Mouse (Mus musculus) midbrain, embryonic 11.5 days (tissue): ENCODE measurements around the gene Nell2. TPM values are rescaled to one million over a fixed set of nuclear protein-coding genes. Genes with fewer than 3 reads are reported as not detected.

Experiments
- ATAC-seq: fragments of 200-750 bp; cut with Nextera tagmentation; 2 replicates; pipeline ENCODE4 v1.8.0; 2017; ENCODE audit warnings: moderate TSS enrichment, moderate library complexity; ENCODE audit not compliant: low FRiP score
- DNase-seq: peaks from one replicate; pipeline ENCODE4 v3.0.0; 2015; ENCODE audit warnings: low spot score; ENCODE audit errors: missing footprints
- H3K27ac ChIP-seq: fragments of 300-500 bp; sonication (generic); 2 replicates; pipeline ENCODE4 v1.5.1; 2014; ENCODE audit warnings: low read depth, low read length
- H3K27me3 ChIP-seq: fragments of 300-500 bp; sonication (generic); 2 replicates; pipeline ENCODE4 v1.6.1; 2014; ENCODE audit warnings: mild to moderate bottlenecking, low read length, moderate library complexity, mixed read lengths; ENCODE audit not compliant: control insufficient read depth, insufficient read depth
- H3K36me3 ChIP-seq: fragments of 300-500 bp; sonication (generic); 2 replicates; pipeline ENCODE4 v1.6.1; 2014; ENCODE audit warnings: mild to moderate bottlenecking, low read length, moderate library complexity, mixed read lengths; ENCODE audit not compliant: control insufficient read depth, insufficient read depth
- H3K4me1 ChIP-seq: fragments of 300-500 bp; sonication (generic); 2 replicates; pipeline ENCODE4 v1.6.1; 2014; ENCODE audit warnings: low read length; ENCODE audit not compliant: control insufficient read depth, insufficient read depth
- H3K4me2 ChIP-seq: fragments of 300-500 bp; sonication (generic); 2 replicates; pipeline ENCODE4 v1.6.1; 2014; ENCODE audit warnings: mild to moderate bottlenecking, moderate library complexity
- H3K4me3 ChIP-seq: fragments of 300-500 bp; sonication (generic); 2 replicates; pipeline ENCODE4 v1.5.1; 2014; ENCODE audit warnings: low read depth, low read length
- H3K9ac ChIP-seq: fragments of 300-500 bp; sonication (generic); 2 replicates; pipeline ENCODE4 v1.6.1; 2014; ENCODE audit warnings: low read length
- H3K9me3 ChIP-seq: fragments of 300-500 bp; sonication (generic); 2 replicates; pipeline ENCODE4 v1.6.1; 2016; ENCODE audit warnings: low read length; ENCODE audit not compliant: control insufficient read depth
- WGBS: fragments of 180-500 bp; shearing (Covaris S2); extraction: QIAGEN DNeasy Blood & Tissue Kit; methylation state at CpG from one replicate; pipeline ENCODE4 v1.1.7; 2014; 5-methylcytosine and 5-hydroxymethylcytosine counted together
- polyA plus RNA-seq: library from polyadenylated mRNA; unstranded; fragments of >200 nt; fragmentation: Nextera tagmentation; extraction: Ambion mirVana; gene quantifications from 2 replicates; pipeline ENCODE4 v1.2.1, GENCODE M21; 2014

The Nell2 gene
- polyA plus RNA-seq, 1 experiment from 2014 or later, result 81.0 TPM

DNA sequence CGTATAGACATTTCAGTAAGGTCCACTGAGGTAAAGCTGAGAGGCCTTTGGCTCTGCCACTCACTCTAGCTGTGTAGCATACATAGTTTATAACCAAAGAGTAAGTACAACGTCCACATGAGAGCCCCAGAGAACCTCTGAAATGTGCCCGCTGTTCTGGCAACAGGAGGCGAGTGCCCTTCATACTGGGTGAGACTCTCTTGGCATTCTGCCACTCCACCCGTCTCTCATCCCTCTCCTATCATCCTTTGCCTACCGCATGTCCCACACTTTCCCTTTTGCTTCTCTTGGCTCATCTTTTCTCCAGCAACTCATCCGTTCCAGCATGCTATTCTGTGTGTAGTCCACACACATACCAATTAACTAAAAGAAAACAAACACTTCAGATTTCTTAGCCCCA, 442.4 kb downstream of the Nell2 start:
- ATAC-seq, result no peak
- H3K4me2 ChIP-seq, result no peak overlapping the region
- 86% methylated on average over 7 of the region's 7 CpGs for WGBS

GRCm38 (mm10) chr15:95081654-95082053, 446.7 kb downstream of the Nell2 start:
- no peak overlapping the region for H3K27ac ChIP-seq
- H3K4me2 ChIP-seq, result no peak overlapping the region
- no peaks in the 10 kb centered on the region for H3K4me1 ChIP-seq
- no peaks in the 10 kb centered on the region for H3K9me3 ChIP-seq
- WGBS, result 84% methylated on average over 11 of the region's 11 CpGs
- peak; percentile 58; the same call in 1 of the 2 replicates for ATAC-seq
- H3K4me3 ChIP-seq, result no peak overlapping the region
- no peaks in the 10 kb centered on the region for H3K27me3 ChIP-seq
- H3K36me3 ChIP-seq, result no peaks in the 10 kb centered on the region
- H3K9ac ChIP-seq, result no peak overlapping the region
- no peak for DNase-seq

More for the DNA sequence above, 442.4 kb downstream of the Nell2 start:
- no peaks in the 10 kb centered on the region for H3K4me1 ChIP-seq
- no peak for DNase-seq
- H3K27ac ChIP-seq, result no peak overlapping the region
- H3K36me3 ChIP-seq, result no peaks in the 10 kb centered on the region
- no peak overlapping the region for H3K4me3 ChIP-seq
- H3K9me3 ChIP-seq, result no peaks in the 10 kb centered on the region
- H3K9ac ChIP-seq, result no peak overlapping the region
- no peaks in the 10 kb centered on the region for H3K27me3 ChIP-seq

DNA sequence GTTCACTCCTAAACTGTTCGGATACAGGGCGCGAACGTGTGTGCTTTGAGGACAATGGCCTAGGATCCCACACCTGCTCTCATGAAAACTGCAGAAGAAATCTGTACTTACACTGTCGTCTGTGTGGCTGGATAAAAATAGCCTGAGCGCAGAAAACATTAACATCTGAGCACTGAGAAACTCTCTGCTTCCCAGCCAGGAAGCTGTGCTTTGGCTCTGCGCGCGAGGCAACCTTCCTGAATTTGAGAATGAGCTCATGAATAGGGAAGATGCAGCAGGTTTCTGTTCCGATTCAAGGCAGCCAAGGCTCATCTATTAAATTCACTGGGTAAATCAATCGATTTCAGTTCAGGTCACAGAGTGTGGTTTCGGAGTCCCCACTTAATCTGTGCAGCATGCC, 453.0 kb downstream of the Nell2 start:
- Histone ChIP-seq H3K9me3 (no peaks in the 10 kb centered on the region), H3K27ac (no peak overlapping the region), H3K9ac (no peak overlapping the region), H3K4me2 (no peak overlapping the region), H3K36me3 (no peaks in the 10 kb centered on the region), H3K4me3 (no peak overlapping the region), H3K4me1 (no peaks in the 10 kb centered on the region), H3K27me3 (no peaks in the 10 kb centered on the region)
- DNase-seq, result no peak
- ATAC-seq, result no peak
- 87% methylated on average over 12 of the region's 12 CpGs for WGBS

DNA sequence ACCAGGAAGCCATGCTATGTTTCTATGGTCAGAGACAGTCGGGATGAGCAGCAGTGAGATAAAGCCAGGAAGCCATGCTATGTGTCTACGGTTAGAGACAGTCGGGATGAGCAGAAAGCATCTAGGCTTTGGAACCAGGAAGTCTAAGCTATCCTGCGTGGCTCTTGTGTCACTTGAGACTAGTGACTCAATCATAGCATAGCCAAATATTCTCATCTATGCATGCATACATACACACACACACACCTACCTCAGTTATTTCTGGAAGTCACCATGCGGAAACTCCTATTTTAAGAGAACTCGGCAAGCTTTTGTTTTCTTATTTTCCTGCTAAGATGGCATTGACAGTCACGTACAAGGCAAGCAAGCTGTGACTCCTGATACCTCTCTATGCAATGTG, 457.5 kb downstream of the Nell2 start:
- Histone ChIP-seq H3K9me3 (no peaks in the 10 kb centered on the region), H3K4me3 (no peak overlapping the region), H3K4me1 (no peaks in the 10 kb centered on the region), H3K27me3 (no peaks in the 10 kb centered on the region), H3K4me2 (no peak overlapping the region), H3K27ac (no peak overlapping the region), H3K36me3 (no peaks in the 10 kb centered on the region), H3K9ac (no peak overlapping the region)
- 86% methylated on average over 7 of the region's 7 CpGs for WGBS
- DNase-seq, result no peak
- ATAC-seq, result no peak

DNA sequence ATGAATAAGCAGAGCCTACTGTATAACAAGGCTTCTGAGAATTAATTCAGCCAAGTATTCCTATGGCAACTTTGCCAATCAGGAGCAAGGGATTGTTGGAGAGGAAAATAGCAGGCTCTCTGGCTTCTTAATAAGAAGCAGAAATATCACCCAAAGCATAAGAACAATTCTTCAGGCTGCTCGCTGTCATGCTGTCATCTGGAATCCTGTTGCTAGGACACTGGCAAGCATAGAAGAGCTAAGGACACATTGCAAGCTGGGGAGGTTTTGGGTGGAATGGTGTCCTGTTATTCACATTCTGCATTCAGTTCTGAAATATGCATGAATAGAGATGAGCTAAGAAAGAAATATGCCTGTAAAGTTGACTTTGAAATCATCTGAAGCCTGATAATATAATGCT, 459.6 kb downstream of the Nell2 start:
- no peak overlapping the region for H3K4me2 ChIP-seq
- H3K9ac ChIP-seq, result no peak overlapping the region
- no peaks in the 10 kb centered on the region for H3K36me3 ChIP-seq
- H3K27ac ChIP-seq, result no peak overlapping the region
- H3K4me3 ChIP-seq, result no peak overlapping the region
- WGBS, result 92% methylated on average over 1 of the region's 1 CpGs
- H3K4me1 ChIP-seq, result no peaks in the 10 kb centered on the region
- no peaks in the 10 kb centered on the region for H3K27me3 ChIP-seq
- ATAC-seq, result no peak
- no peak for DNase-seq
- H3K9me3 ChIP-seq, result no peaks in the 10 kb centered on the region

- DNase-seq (no peak), ATAC-seq (no peak)
- H3K27me3 ChIP-seq, result no peaks in the 10 kb centered on the region
- no peaks in the 10 kb centered on the region for H3K9me3 ChIP-seq
- H3K4me1 ChIP-seq, result no peaks in the 10 kb centered on the region
- H3K9ac ChIP-seq, result no peak overlapping the region
- no peak overlapping the region for H3K27ac ChIP-seq
- no peak overlapping the region for H3K4me3 ChIP-seq
- no peak overlapping the region for H3K4me2 ChIP-seq
- no peaks in the 10 kb centered on the region for H3K36me3 ChIP-seq
- WGBS, result 100% methylated on average over 1 of the region's 1 CpGs
These were observed 460.3 kb downstream of the Nell2 start for GRCm38 (mm10) chr15:95068023-95068422.

GRCm38 (mm10) chr15:95055081-95055650, 473.2 kb downstream of the Nell2 start:
- Histone ChIP-seq H3K4me3 (no peak overlapping the region), H3K27me3 (no peaks in the 10 kb centered on the region), H3K4me2 (no peak overlapping the region), H3K9me3 (no peaks in the 10 kb centered on the region), H3K9ac (no peak overlapping the region), H3K4me1 (no peaks in the 10 kb centered on the region), H3K27ac (no peak overlapping the region), H3K36me3 (no peaks in the 10 kb centered on the region)
- ATAC-seq (no peak), DNase-seq (no peak)
- WGBS, result 69% methylated on average over 8 of the region's 8 CpGs

GRCm38 (mm10) chr15:95049171-95049729, 479.1 kb downstream of the Nell2 start:
- H3K4me1 ChIP-seq, result no peaks in the 10 kb centered on the region
- no peaks in the 10 kb centered on the region for H3K27me3 ChIP-seq
- no peaks in the 10 kb centered on the region for H3K9me3 ChIP-seq
- no peak for DNase-seq
- H3K27ac ChIP-seq, result no peak overlapping the region
- ATAC-seq, result no peak
- no peak overlapping the region for H3K9ac ChIP-seq
- H3K36me3 ChIP-seq, result no peaks in the 10 kb centered on the region
- WGBS, result 77% methylated on average over 6 of the region's 6 CpGs
- no peak overlapping the region for H3K4me3 ChIP-seq
- no peak overlapping the region for H3K4me2 ChIP-seq

DNA sequence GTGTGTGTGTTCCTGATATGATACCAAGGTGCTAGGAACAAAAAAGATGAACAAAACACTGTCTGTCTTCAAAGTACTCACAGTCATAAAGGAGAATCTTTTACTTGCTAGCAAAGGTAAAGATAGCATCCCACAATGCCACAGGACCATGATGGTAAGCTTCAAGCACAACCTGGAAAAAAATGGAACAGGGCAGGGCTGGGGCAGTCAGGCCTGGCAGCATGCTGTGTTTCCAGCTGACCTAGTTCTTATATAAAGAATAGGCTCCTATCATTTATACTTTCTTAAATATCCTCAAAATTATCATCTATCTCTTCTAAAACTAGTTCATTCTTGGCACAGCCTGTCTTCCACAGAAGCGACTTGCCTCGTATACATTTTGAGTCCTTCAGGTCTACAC, 480.9 kb downstream of the Nell2 start:
- Histone ChIP-seq H3K4me3 (no peak overlapping the region), H3K4me1 (no peaks in the 10 kb centered on the region), H3K36me3 (no peaks in the 10 kb centered on the region), H3K27ac (no peak overlapping the region), H3K27me3 (no peaks in the 10 kb centered on the region), H3K9ac (no peak overlapping the region), H3K9me3 (no peaks in the 10 kb centered on the region), H3K4me2 (no peak overlapping the region)
- 94% methylated on average over 2 of the region's 2 CpGs for WGBS
- no peak for DNase-seq
- ATAC-seq, result no peak
